Mouse (Mus musculus) forebrain, embryonic 11.5 days (tissue): ENCODE results near the gene Hspb11. TPM values are rescaled to one million over a fixed set of nuclear protein-coding genes. Genes with fewer than 3 reads are reported as not detected.

Source experiments
- ATAC-seq: fragments of 200-750 bp; cut with Nextera tagmentation; replicated peaks from 2 replicates; pipeline ENCODE4 v1.8.0; 2017; ENCODE audit warnings: moderate TSS enrichment; ENCODE audit not compliant: low FRiP score
- DNase-seq: peaks from one replicate; pipeline ENCODE4 v3.0.0-alpha.2; 2017; ENCODE audit warnings: low spot score
- H3K27ac ChIP-seq: fragments of 300-500 bp; sonication (generic); 2 replicates; pipeline ENCODE4 v1.5.1; 2014; ENCODE audit warnings: low read depth, low read length
- H3K27me3 ChIP-seq: fragments of 300-500 bp; sonication (generic); 2 replicates; pipeline ENCODE4 v1.6.1; 2014; ENCODE audit warnings: mild to moderate bottlenecking, low read length, mixed read lengths; ENCODE audit not compliant: control insufficient read depth, insufficient read depth
- H3K36me3 ChIP-seq: fragments of 300-500 bp; sonication (generic); 2 replicates; pipeline ENCODE4 v1.6.1; 2014; ENCODE audit warnings: mild to moderate bottlenecking, low read length, moderate library complexity, mixed read lengths; ENCODE audit not compliant: control insufficient read depth, insufficient read depth
- H3K4me1 ChIP-seq: fragments of 300-500 bp; sonication (generic); replicated peaks from 2 replicates; pipeline ENCODE4 v1.6.1; 2014; ENCODE audit warnings: low read length, mixed read lengths; ENCODE audit not compliant: control insufficient read depth, insufficient read depth
- H3K4me2 ChIP-seq: fragments of 300-500 bp; sonication (generic); 2 replicates; pipeline ENCODE4 v1.6.1; 2014; ENCODE audit warnings: low read depth, mild to moderate bottlenecking, low read length, moderate library complexity, mixed read lengths; ENCODE audit not compliant: severe bottlenecking
- H3K4me3 ChIP-seq: fragments of 300-500 bp; sonication (generic); 2 replicates; pipeline ENCODE4 v1.5.1; 2014; ENCODE audit warnings: low read depth, low read length
- H3K9ac ChIP-seq: fragments of 300-500 bp; sonication (generic); 2 replicates; pipeline ENCODE4 v1.6.1; 2014; ENCODE audit warnings: low read length
- H3K9me3 ChIP-seq: fragments of 300-500 bp; sonication (generic); 2 replicates; pipeline ENCODE4 v1.6.1; 2016; ENCODE audit warnings: low read length, mixed read lengths; ENCODE audit not compliant: control insufficient read depth
- WGBS: fragments of 180-500 bp; shearing (Covaris S2); extraction: QIAGEN DNeasy Blood & Tissue Kit; methylation state at CpG from one replicate; pipeline ENCODE4 v1.1.7; 2014; 5-methylcytosine and 5-hydroxymethylcytosine counted together
- polyA plus RNA-seq: library from polyadenylated mRNA; unstranded; fragments of >200 nt; fragmentation: Nextera tagmentation; extraction: Ambion mirVana; gene quantifications from 2 replicates; pipeline ENCODE4 v1.2.1, GENCODE M21; 2014

Hspb11 gene
- polyA plus RNA-seq, 1 experiment from 2014 or later: 27.2 TPM

DNA sequence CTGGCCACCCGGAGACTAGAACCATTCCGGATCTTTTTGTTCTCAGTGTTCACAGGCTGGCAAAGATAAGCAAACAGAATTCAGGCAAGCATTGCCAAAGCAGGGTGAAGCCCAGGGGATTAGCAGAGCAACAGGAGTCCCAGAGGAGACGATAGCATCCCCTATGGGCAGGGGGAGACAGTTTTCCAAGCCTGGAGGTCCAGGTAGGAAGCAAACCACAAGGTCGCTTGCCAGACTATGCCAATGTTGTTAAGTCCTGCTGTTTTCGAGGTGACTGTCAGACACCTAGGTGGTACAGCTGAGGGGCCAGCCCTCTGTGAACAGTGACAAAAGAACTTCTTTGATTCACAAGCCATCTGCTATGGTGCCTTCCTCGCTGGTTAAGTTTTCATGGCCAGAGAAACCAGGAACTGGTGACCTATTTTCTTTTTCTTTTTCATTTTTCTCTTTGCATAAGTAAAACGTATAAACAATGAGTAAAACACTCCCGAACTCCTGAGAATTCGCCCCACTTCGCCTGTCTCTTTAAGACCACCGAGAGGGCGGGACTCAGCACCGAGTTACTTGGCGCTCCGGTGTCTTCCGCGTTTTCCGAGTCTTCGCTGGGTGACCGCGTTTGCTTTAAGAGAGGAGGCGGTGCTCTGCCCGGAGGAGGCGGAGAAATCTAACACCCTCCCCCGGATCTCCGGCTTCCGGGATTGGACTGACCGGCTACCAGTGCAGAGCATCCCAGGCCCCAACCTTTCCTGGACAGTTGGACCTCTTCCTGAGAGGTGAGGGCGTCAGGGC is 60.5 kb downstream of the Hspb11 start, which contains the start of gene Yipf1:
TSS of gene Yipf1 (plus strand) at position 674 of the 789 bp plus-strand sequence.
- Histone ChIP-seq H3K4me3 (peak within 1 kb of the TSS; percentile 57), H3K27me3 (no peaks in the 10 kb centered on the region), H3K9me3 (no peaks in the 10 kb centered on the region), H3K4me1 (peaks cover 4% of the 10 kb centered on the region; the same call in 1 of the 2 replicates), H3K9ac (peak within 1 kb of the TSS; percentile 61), H3K36me3 (no peaks in the 10 kb centered on the region), H3K27ac (no peak within 1 kb of the TSS), H3K4me2 (peak within 1 kb of the TSS; percentile 73)
- DNase-seq: peak; percentile 90
- 1% methylated on average over 29 of the region's 29 CpGs for WGBS
- peak; percentile 94 for ATAC-seq

DNA sequence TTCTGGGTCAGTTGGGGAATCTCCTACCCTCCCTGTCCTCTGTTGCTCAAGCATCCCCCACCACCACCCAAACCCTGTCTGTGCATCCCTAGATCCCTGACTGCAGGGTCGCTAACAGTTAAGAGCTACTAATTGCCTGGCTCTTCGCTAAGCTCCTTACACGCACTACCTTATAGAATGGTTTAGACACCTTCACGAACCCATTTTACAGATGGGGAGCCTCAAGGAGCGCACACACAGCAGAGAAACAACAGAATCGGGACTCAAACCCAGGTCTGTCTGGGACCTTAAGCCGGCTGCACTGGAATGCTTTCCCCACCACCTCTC is 61.0 kb downstream of the Hspb11 start:
- peak overlapping the region; percentile 56 for H3K9ac ChIP-seq
- ATAC-seq (no peak), DNase-seq (no peak)
- WGBS: 11% methylated on average over 7 of the region's 7 CpGs
- H3K9me3 ChIP-seq: no peaks in the 10 kb centered on the region
- peak overlapping the region; percentile 57 for H3K4me3 ChIP-seq
- no peaks in the 10 kb centered on the region for H3K36me3 ChIP-seq
- H3K27me3 ChIP-seq: no peaks in the 10 kb centered on the region
- no peak overlapping the region for H3K27ac ChIP-seq
- peaks cover 4% of the 10 kb centered on the region; the same call in 1 of the 2 replicates for H3K4me1 ChIP-seq
- H3K4me2 ChIP-seq: peak overlapping the region; percentile 73

DNA sequence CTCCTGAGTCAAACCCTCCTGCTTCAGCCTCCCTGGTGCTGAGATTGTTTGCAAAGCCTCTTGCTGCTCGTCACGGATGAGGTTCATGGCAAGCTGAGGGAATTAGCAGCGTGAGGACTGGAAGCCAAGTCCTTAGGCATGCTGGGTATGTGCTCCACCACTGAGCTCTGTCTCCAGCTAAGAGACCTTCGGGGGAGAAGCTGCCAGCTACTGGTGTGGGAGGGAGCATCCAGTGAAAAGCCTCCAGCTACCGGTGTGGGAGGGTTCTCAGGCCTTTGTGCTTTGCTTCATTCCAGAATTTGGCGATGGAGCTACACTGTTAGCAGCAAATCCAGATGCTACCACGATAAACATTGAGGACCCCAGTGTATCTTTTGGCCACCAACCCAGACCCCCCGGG is 65.3 kb downstream of the Hspb11 start:
- no peak overlapping the region for H3K9ac ChIP-seq
- 80% methylated on average over 8 of the region's 8 CpGs for WGBS
- H3K36me3 ChIP-seq: no peaks in the 10 kb centered on the region
- no peak overlapping the region for H3K4me3 ChIP-seq
- ATAC-seq (no peak), DNase-seq (no peak)
- no peak overlapping the region for H3K27ac ChIP-seq
- H3K9me3 ChIP-seq: no peaks in the 10 kb centered on the region
- H3K4me2 ChIP-seq: no peak overlapping the region
- H3K4me1 ChIP-seq: peaks cover 2% of the 10 kb centered on the region; the same call in 1 of the 2 replicates
- H3K27me3 ChIP-seq: no peaks in the 10 kb centered on the region

DNA sequence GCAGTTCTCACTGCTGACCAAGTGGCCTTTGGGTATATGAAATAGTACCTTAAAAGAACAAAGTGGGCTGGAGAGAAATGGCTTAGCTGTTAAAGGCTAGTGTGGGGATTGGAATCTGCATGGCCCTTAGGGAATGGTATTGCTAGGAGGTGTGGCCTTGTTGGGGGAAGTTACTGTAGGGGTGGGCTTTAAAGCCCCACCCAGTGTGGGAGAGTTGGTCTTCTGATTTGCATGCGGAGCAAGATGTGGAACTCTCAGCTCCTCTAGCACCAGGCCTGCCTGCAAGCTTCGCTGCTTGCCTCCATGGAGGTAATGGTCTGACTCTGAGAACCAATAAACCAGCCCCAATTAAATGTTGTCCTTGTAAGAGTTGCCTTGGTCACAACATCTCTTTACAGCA is 67.6 kb downstream of the Hspb11 start:
- DNase-seq (no peak), ATAC-seq (no peak)
- H3K27ac ChIP-seq: no peak overlapping the region
- H3K36me3 ChIP-seq: no peaks in the 10 kb centered on the region
- 81% methylated on average over 2 of the region's 2 CpGs for WGBS
- H3K4me3 ChIP-seq: no peak overlapping the region
- no peaks in the 10 kb centered on the region for H3K9me3 ChIP-seq
- H3K27me3 ChIP-seq: no peaks in the 10 kb centered on the region
- no peak overlapping the region for H3K4me2 ChIP-seq
- no peak overlapping the region for H3K9ac ChIP-seq
- H3K4me1 ChIP-seq: no peaks in the 10 kb centered on the region

DNA sequence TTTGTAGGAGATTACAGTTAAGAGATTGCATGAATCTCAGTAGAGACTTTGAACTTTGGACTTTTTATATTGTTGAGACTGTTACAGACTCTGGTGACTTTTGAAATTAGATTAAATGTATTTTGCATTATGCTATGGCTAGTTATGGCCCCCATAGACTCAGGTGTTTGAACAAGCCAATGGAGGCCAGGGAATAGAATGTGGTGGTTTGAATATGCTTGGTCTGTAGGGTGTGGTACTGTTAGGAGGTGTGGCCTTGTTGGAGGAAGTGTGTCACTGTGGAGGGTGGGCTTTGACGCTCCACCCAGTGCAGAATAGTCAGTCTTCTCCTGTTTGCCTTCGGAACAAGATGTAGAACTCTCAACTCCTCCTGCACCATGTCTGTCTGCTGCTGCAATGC is 69.7 kb downstream of the Hspb11 start:
- 86% methylated on average over 2 of the region's 2 CpGs for WGBS
- Histone ChIP-seq H3K36me3 (no peaks in the 10 kb centered on the region), H3K9me3 (no peaks in the 10 kb centered on the region), H3K9ac (no peak overlapping the region), H3K4me2 (no peak overlapping the region), H3K27me3 (no peaks in the 10 kb centered on the region), H3K4me3 (no peak overlapping the region), H3K4me1 (no peaks in the 10 kb centered on the region), H3K27ac (no peak overlapping the region)
- ATAC-seq (no peak), DNase-seq (no peak)

DNA sequence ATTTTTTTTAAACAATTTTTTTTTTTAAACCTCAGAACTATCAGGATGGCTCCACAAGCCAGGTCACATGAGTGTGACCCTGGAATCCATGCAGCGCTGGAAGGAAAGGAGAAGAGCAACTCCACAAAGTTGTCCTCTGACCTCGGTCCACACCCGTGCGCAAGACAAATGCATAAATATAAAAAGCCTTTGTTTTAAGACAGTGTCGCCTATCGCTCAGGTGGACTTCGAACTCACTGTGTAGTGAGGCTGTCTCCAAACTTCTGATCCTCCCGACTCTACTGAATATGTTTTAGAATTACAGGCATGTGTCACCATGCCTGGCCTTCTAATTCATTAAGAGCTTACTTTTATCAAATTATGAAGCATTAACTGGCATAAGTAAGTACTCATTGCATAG is 75.1 kb downstream of the Hspb11 start:
- Histone ChIP-seq H3K4me3 (no peak overlapping the region), H3K27me3 (no peaks in the 10 kb centered on the region), H3K9me3 (no peaks in the 10 kb centered on the region), H3K27ac (no peak overlapping the region), H3K4me2 (no peak overlapping the region), H3K9ac (no peak overlapping the region), H3K36me3 (no peaks in the 10 kb centered on the region), H3K4me1 (no peaks in the 10 kb centered on the region)
- ATAC-seq (no peak), DNase-seq (no peak)
- WGBS: 95% methylated on average over 8 of the region's 8 CpGs

Other genes with a start within 250 kb of the Hspb11 start
- gene Mrpl37, start 186.7 kb upstream of the Hspb11 start, polyA plus RNA-seq: 108 and 121 TPM in 2 replicates
- gene Cyb5rl, start 186.6 kb upstream of the Hspb11 start, polyA plus RNA-seq: 5.2 and 6.9 TPM in 2 replicates
- 0.17 TPM in 1 of 2 replicates, not detected in the other for gene Cdcp2, start 156.7 kb upstream of the Hspb11 start, polyA plus RNA-seq
- gene Tmem59, start 75.2 kb upstream of the Hspb11 start, polyA plus RNA-seq: 261 and 265 TPM in 2 replicates
- 21.2 and 26.2 TPM in 2 replicates for gene Tceanc2, start 74.5 kb upstream of the Hspb11 start, polyA plus RNA-seq
- gene Ldlrad1, start 44.4 kb upstream of the Hspb11 start, polyA plus RNA-seq: not detected in 2 replicates
- 90.5 and 99.5 TPM in 2 replicates for gene Lrrc42, start 61 bp upstream of the Hspb11 start, polyA plus RNA-seq
- gene Dio1, start 53.6 kb downstream of the Hspb11 start, polyA plus RNA-seq: not detected in 2 replicates
- 35.6 and 40.8 TPM in 2 replicates for gene Yipf1, start 60.8 kb downstream of the Hspb11 start, polyA plus RNA-seq
- gene Ndc1, start 114.2 kb downstream of the Hspb11 start, polyA plus RNA-seq: 53.7 and 54.5 TPM in 2 replicates
- 3.6 and 5.5 TPM in 2 replicates for gene Glis1, start 181.0 kb downstream of the Hspb11 start, polyA plus RNA-seq